Mouse (Mus musculus): ENCODE data around the gene Akap12. TPM values are rescaled to one million over a fixed set of nuclear protein-coding genes. Genes with fewer than 3 reads are reported as not detected.
A peak's percentile ranks its signal among the peaks of the same experiment; 100 is the strongest.

Gene Akap12
- 46.6 and 48.0 TPM in 2 replicates for polyA plus RNA-seq (2015; fragmentation: Nextera tagmentation; extraction: Ambion mirVana)

DNA sequence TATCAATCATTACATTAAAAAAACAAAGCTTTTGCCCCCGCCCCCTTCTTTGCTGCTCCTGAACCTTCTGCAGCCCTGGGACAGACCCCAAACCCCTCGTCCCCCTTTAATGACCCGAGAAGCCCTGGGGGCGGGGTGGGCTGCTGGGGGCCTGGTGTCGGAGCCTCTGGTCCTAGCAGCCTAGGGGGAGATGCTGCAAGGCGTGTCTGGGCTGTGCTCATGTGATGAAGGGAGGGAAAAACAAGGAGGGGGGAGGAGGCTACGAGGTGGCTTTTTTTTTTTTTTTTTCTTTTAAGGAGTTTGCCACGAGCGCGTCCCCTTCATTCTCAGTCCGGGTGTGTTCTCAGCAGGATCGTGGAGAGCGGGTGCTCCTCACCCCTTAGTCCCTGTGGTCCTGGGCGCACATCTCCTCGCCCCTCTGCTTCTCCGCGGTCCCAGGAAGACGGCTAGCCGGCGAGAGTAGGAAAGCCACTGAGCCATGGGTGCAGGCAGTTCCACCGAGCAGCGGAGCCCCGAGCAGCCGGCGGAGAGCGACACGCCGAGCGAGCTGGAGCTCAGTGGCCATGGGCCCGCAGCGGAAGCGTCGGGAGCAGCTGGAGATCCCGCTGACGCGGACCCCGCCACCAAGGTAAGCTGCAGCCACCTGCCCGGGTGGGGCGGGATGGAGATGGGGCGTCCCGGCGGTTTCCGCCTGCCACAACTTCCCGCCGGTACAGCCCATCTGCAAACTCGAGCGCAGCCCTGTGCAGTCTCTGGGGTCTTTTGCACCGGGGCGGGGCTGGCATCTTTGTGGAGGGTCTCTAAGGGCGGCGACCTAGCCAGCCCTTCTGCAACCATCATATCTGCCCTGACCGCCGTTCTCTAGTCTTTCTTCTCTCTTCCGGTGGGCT is at the start of gene Akap12:
Gene Akap12, plus strand, starts transcription at position 340 of the 890 bp plus-strand sequence.
- H3K9ac ChIP-seq: peak within 1 kb of the TSS; percentile 63
- no peaks in the 10 kb centered on the region for H3K36me3 ChIP-seq
- peak within 1 kb of the TSS; percentile 84 for H3K27ac ChIP-seq (replicated peaks)
- peak; percentile 82 for ATAC-seq (ENCODE audit: low FRiP score, low read depth)
- no peaks in the 10 kb centered on the region for H3K27me3 ChIP-seq
- peaks cover 29% of the 10 kb centered on the region for H3K4me1 ChIP-seq (replicated peaks)
- H3K4me2 ChIP-seq: peak within 1 kb of the TSS; percentile 95
- under 1% methylated on average over 46 of the region's 54 CpGs for whole genome bisulfite sequencing
- H3K4me3 ChIP-seq: peak within 1 kb of the TSS; percentile 57
- H3K9me3 ChIP-seq: no peaks in the 10 kb centered on the region

- H3K27ac ChIP-seq (replicated peaks): no peak overlapping the region
- H3K4me3 ChIP-seq: no peak overlapping the region
- WGBS: 80% methylated on average over 17 of the region's 17 CpGs
- no peaks in the 10 kb centered on the region for H3K27me3 ChIP-seq
- H3K9me3 ChIP-seq: no peaks in the 10 kb centered on the region
- no peak for ATAC-seq (ENCODE audit: low FRiP score, low read depth)
- no peaks in the 10 kb centered on the region for H3K4me1 ChIP-seq (replicated peaks)
- H3K4me2 ChIP-seq: no peak overlapping the region
- no peaks in the 10 kb centered on the region for H3K36me3 ChIP-seq
- no peak overlapping the region for H3K9ac ChIP-seq
These were observed 35.4 kb upstream of the Akap12 start for GRCm38 (mm10) chr10:4230563-4231359.

GRCm38 (mm10) chr10:4233102-4233501 is 33.1 kb upstream of the Akap12 start:
- Histone ChIP-seq H3K9me3 (no peaks in the 10 kb centered on the region), H3K36me3 (no peaks in the 10 kb centered on the region), H3K4me1 (replicated peaks) (no peaks in the 10 kb centered on the region), H3K4me3 (no peak overlapping the region), H3K9ac (no peak overlapping the region), H3K4me2 (no peak overlapping the region), H3K27ac (replicated peaks) (no peak overlapping the region; the same call in 1 of the 2 replicates), H3K27me3 (no peaks in the 10 kb centered on the region)
- peak; percentile 85 for ATAC-seq (ENCODE audit: low FRiP score, low read depth)
- 16% methylated on average over 9 of the region's 9 CpGs for WGBS

DNA sequence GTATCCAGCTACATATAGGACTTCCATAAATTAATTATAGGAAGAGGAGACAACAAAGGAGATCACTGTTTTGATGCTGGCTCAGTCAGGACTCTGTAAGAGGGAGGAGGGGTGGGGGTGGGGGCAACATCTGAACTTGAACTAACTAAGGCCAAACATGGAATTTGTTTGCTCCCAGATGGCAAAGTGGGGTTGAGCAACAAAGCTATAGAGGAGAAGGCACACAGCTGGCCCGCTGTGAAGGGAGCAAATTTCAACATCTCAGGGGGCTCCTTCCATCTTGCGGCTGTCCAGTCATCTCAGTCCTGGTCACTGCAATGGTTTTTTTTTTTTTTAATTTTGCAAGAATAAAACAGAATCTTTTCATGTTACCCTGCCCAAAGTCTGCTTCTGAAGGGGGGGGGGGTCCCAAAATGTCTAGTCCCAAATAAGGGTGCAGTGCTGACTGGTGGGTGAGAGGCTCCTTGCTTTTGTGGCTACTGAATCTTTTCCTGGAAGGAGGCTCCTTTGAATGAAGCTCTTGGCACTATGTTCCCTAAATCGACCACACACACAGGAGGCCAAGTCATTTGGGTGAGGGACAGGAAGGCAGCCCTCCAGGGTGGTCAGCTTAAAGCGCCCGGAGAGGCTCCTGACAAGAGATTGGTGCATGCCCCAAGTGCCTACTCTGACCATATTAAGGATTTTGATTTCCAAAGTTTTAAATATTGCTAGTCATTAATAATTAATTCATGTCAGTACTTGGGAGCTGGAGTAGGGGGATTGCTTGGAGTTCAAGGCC is 26.2 kb upstream of the Akap12 start:
- Histone ChIP-seq H3K36me3 (no peaks in the 10 kb centered on the region), H3K9me3 (no peaks in the 10 kb centered on the region), H3K27me3 (no peaks in the 10 kb centered on the region), H3K4me2 (no peak overlapping the region), H3K4me3 (no peak overlapping the region), H3K27ac (replicated peaks) (no peak overlapping the region), H3K9ac (no peak overlapping the region), H3K4me1 (replicated peaks) (no peaks in the 10 kb centered on the region)
- no peak for ATAC-seq (ENCODE audit: low FRiP score, low read depth)
- 70% methylated on average over 5 of the region's 5 CpGs for WGBS

DNA sequence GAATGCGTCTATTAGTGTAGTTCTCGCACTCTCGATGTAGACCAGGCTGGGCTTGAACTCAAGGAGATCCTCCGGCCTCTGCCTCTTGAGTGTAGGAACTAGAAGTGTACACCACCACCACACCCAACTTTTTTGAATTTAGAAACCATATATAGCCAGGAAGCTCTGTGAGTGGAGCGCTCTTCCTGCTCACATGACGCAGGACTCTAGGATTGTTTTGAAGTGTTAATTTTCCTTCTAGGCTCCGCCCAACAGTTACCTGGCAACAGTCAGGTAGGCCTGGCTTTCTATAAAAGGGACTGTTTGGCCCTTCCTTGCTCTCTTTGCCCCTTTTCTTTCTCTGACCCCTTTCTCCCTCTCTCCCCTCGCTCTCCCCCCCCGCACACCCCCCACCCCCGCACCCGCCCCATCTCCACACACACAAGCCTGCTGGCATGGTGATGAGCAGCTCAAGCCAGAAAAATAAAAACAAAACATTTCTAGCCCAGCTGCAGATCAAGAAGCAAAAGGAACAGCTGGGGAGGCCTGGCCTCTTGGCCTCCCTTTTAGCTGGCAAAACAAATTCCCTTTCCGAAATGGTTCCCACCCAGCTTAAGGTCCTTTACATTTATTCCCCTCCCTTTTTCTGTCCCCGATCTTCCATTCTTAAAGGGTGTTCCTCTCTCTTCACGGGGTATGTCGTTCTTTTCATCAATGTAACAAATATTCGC is 22.4 kb upstream of the Akap12 start:
- Histone ChIP-seq H3K9ac (no peak overlapping the region), H3K9me3 (no peaks in the 10 kb centered on the region), H3K4me2 (no peak overlapping the region), H3K27me3 (no peaks in the 10 kb centered on the region), H3K27ac (replicated peaks) (no peak overlapping the region), H3K4me1 (replicated peaks) (no peaks in the 10 kb centered on the region), H3K4me3 (no peak overlapping the region), H3K36me3 (no peaks in the 10 kb centered on the region)
- no peak for ATAC-seq (ENCODE audit: low FRiP score, low read depth)
- 85% methylated on average over 16 of the region's 16 CpGs for WGBS

DNA sequence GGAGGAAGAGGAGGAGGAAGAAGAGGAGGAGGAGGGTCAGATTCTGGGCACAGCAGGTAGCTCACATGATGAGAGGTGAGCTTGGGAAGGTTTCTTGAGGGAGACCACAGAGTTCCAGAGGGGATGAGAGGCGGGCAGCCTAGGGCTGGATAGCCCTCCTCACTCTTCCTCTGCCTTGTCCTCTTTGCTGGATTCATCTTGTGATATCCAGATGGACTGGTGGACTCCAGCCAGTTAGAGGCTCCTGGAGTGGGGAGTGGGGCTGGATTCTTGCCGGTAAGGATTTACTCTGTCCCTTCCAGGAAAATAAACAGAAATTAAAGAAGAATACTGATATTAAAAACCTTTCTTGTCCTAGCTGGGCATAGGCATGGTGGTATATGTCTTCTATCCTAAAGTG is 20.4 kb upstream of the Akap12 start:
- ATAC-seq (ENCODE audit: low FRiP score, low read depth): no peak
- Histone ChIP-seq H3K4me1 (replicated peaks) (no peaks in the 10 kb centered on the region), H3K9ac (no peak overlapping the region), H3K4me2 (no peak overlapping the region), H3K27ac (replicated peaks) (no peak overlapping the region), H3K9me3 (no peaks in the 10 kb centered on the region), H3K36me3 (no peaks in the 10 kb centered on the region), H3K27me3 (no peaks in the 10 kb centered on the region), H3K4me3 (no peak overlapping the region)
- WGBS: 73% methylated on average over 2 of the region's 2 CpGs

- Histone ChIP-seq H3K27me3 (no peaks in the 10 kb centered on the region), H3K4me2 (no peak overlapping the region), H3K9me3 (no peaks in the 10 kb centered on the region), H3K36me3 (no peaks in the 10 kb centered on the region), H3K27ac (replicated peaks) (no peak overlapping the region), H3K4me1 (replicated peaks) (no peaks in the 10 kb centered on the region), H3K9ac (no peak overlapping the region), H3K4me3 (no peak overlapping the region)
- WGBS: 94% methylated on average over 7 of the region's 7 CpGs
- no peak for ATAC-seq (ENCODE audit: low FRiP score, low read depth)
These were observed 19.8 kb upstream of the Akap12 start for GRCm38 (mm10) chr10:4246407-4246806.

DNA sequence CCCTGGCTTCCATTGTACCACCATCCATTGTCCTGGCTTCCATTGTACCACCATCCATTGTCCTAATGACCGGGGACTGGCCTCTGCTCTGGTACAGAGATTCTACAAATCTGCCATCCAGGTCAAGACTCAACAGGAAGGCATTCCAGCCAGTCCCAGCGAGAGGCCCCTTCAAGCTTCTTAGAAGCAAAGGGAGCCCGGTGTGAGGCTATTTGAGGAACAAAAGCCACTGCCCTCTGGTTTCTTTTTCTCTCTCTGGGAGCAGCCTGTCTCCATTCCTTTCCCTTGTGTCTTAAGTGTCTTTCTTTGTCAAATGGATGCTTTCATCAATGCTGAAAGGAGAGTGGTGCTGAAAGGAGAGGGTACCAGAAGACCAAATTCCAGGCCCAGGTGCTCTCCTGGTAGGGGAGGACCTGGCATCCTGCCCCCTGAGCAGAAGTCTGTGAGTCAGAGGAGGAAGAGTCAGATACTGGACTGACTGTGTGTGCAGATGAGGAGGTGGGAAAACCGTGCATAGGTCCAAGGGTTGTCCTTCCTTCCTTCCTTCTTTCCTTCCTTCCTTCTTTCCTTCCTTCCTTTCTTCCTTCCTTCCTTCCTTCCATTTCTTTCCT is 16.8 kb upstream of the Akap12 start:
- Histone ChIP-seq H3K4me2 (no peak overlapping the region), H3K9me3 (no peaks in the 10 kb centered on the region), H3K27me3 (no peaks in the 10 kb centered on the region), H3K27ac (replicated peaks) (no peak overlapping the region), H3K4me1 (replicated peaks) (no peaks in the 10 kb centered on the region), H3K9ac (no peak overlapping the region), H3K4me3 (no peak overlapping the region), H3K36me3 (no peaks in the 10 kb centered on the region)
- 12% methylated on average over 4 of the region's 4 CpGs for WGBS
- no peak for ATAC-seq (ENCODE audit: low FRiP score, low read depth)

DNA sequence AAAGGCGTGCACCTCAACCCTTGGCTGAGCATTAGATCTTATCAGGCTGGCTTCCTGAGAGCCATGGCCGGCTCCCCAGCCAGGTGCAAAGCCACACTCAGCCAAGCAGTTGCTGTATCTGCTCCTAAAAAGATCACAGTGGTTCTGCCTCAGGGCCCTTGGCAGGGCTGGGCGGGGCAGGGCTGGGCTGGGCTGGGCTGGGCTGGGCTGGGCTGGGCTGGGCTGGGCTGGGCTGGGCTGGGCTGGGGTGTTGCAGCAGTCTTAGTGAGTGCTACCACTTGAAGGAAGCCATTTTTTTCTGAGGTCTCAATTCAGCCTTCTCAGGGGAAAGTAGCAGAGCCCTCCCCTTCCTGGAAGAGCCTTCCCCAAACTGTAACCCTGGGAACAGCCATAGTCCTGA is 15.5 kb upstream of the Akap12 start:
- WGBS: 94% methylated on average over 3 of the region's 3 CpGs
- no peak overlapping the region for H3K4me3 ChIP-seq
- no peak overlapping the region for H3K27ac ChIP-seq (replicated peaks)
- H3K9me3 ChIP-seq: no peaks in the 10 kb centered on the region
- ATAC-seq (ENCODE audit: low FRiP score, low read depth): no peak
- no peaks in the 10 kb centered on the region for H3K36me3 ChIP-seq
- no peak overlapping the region for H3K9ac ChIP-seq
- H3K4me2 ChIP-seq: no peak overlapping the region
- H3K27me3 ChIP-seq: no peaks in the 10 kb centered on the region
- H3K4me1 ChIP-seq (replicated peaks): no peaks in the 10 kb centered on the region

GRCm38 (mm10) chr10:4253613-4254012 is 12.6 kb upstream of the Akap12 start:
- Histone ChIP-seq H3K4me3 (no peak overlapping the region), H3K27me3 (no peaks in the 10 kb centered on the region), H3K36me3 (no peaks in the 10 kb centered on the region), H3K4me2 (no peak overlapping the region), H3K4me1 (replicated peaks) (no peaks in the 10 kb centered on the region), H3K27ac (replicated peaks) (no peak overlapping the region), H3K9me3 (no peaks in the 10 kb centered on the region), H3K9ac (no peak overlapping the region)
- WGBS: 77% methylated on average over 4 of the region's 4 CpGs
- ATAC-seq (ENCODE audit: low FRiP score, low read depth): no peak; the same call in 1 of the 2 replicates

DNA sequence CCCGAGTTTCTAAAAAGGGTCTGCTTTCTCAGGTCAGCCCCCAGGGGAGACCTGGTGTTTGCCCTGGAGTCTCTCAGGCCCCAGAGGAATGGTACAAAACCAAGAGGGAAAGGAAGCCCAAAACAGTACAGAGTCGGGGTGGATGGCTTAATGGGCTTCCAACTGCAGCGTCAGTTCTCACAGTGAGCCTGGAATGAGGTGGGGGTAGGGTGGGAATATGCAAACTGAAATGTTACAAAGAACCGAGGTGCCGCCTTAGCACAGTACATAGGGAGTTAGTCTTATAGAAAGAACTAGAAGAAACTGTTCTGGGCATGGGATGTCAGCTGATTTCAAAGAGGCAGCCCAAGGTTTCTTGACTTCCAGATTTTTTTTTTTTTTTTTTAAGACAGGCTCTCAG is 11.7 kb upstream of the Akap12 start:
- no peak overlapping the region for H3K9ac ChIP-seq
- H3K4me3 ChIP-seq: no peak overlapping the region
- no peaks in the 10 kb centered on the region for H3K9me3 ChIP-seq
- H3K27ac ChIP-seq (replicated peaks): no peak overlapping the region
- H3K27me3 ChIP-seq: no peaks in the 10 kb centered on the region
- ATAC-seq (ENCODE audit: low FRiP score, low read depth): no peak
- no peaks in the 10 kb centered on the region for H3K36me3 ChIP-seq
- no peaks in the 10 kb centered on the region for H3K4me1 ChIP-seq (replicated peaks)
- 55% methylated on average over 5 of the region's 5 CpGs for WGBS
- H3K4me2 ChIP-seq: no peak overlapping the region
